Mouse (Mus musculus) spleen, adult 2 months (tissue): ENCODE results near the gene Glis3. TPM values are rescaled to one million over a fixed set of nuclear protein-coding genes. Genes with fewer than 3 reads are reported as not detected.

Source experiments
- DNase-seq, 2 experiments: peaks; one replicate each; pipeline versions ENCODE4 v3.0.0 to v3.0.0-alpha.2; 2012 to 2021; ENCODE audit warnings: low spot score in 2 of 2, low read depth in 1 of 2
- H3K27ac ChIP-seq: fragments of 200-500 bp; 2 replicates; pipeline ENCODE4 v1.5.1; 2012; ENCODE audit warnings: low read length, inconsistent platforms; ENCODE audit not compliant: insufficient read depth
- H3K27me3 ChIP-seq: fragments of 200-500 bp; 2 replicates; pipeline ENCODE4 v1.6.1; 2012; ENCODE audit warnings: mild to moderate bottlenecking, moderate library complexity, low read length, inconsistent platforms; ENCODE audit not compliant: control insufficient read depth, insufficient read depth
- H3K36me3 ChIP-seq: fragments of 200-500 bp; 2 replicates; pipeline ENCODE4 v1.6.1; 2012; ENCODE audit warnings: mild to moderate bottlenecking, low read length, inconsistent platforms; ENCODE audit not compliant: control insufficient read depth, insufficient read depth
- H3K4me1 ChIP-seq: fragments of 200-500 bp; 2 replicates; pipeline ENCODE4 v1.6.1; 2011; ENCODE audit warnings: inconsistent platforms; ENCODE audit not compliant: control insufficient read depth, insufficient read depth, insufficient read length
- H3K4me3 ChIP-seq: fragments of 200-500 bp; 2 replicates; pipeline ENCODE4 v1.5.1; 2011; ENCODE audit warnings: mild to moderate bottlenecking, inconsistent platforms; ENCODE audit not compliant: insufficient read depth, insufficient read length; ENCODE audit errors: extremely low read depth
- CTCF ChIP-seq: fragments of 200-500 bp; IDR thresholded peaks from 2 replicates; pipeline ENCODE4 v1.5.1; 2011; ENCODE audit warnings: mild to moderate bottlenecking, inconsistent platforms; ENCODE audit not compliant: insufficient read depth, insufficient read length, insufficient replicate concordance; ENCODE audit errors: extremely low read depth
- POLR2A ChIP-seq: fragments of 200-500 bp; IDR thresholded peaks from 2 replicates; pipeline ENCODE4 v1.6.1; 2011; ENCODE audit warnings: low read depth, low read length, inconsistent platforms
- WGBS: fragments of 180-500 bp; shearing (Covaris S2); methylation state at CpG from one replicate; pipeline ENCODE4 v1.1.7; 2018; 5-methylcytosine and 5-hydroxymethylcytosine counted together
- polyA plus RNA-seq: library from polyadenylated mRNA; depleted of rRNA; stranded (reverse); fragments of >200 nt; gene quantifications from 2 replicates; pipeline ENCODE4 v1.2.3, GENCODE M21; 2012

The Glis3 gene
- polyA plus RNA-seq, 1 experiment: 1.7 TPM

GRCm38 (mm10) chr19:28347080-28347825, 332.6 kb downstream of the Glis3 start:
- Histone ChIP-seq H3K4me1 (no peaks in the 10 kb centered on the region), H3K4me3 (no peak overlapping the region), H3K36me3 (no peaks in the 10 kb centered on the region), H3K27me3 (no peaks in the 10 kb centered on the region), H3K27ac (no peak overlapping the region)
- no peak for DNase-seq
- TF ChIP-seq POLR2A (no peak), CTCF (no peak)
- WGBS: 88% methylated on average over 13 of the region's 13 CpGs

GRCm38 (mm10) chr19:28343640-28344039, 336.2 kb downstream of the Glis3 start:
- 85% methylated on average over 7 of the region's 7 CpGs for WGBS
- no peak overlapping the region for H3K27ac ChIP-seq
- H3K4me1 ChIP-seq: no peaks in the 10 kb centered on the region
- no peak overlapping the region for H3K4me3 ChIP-seq
- no peaks in the 10 kb centered on the region for H3K27me3 ChIP-seq
- H3K36me3 ChIP-seq: no peaks in the 10 kb centered on the region
- TF ChIP-seq POLR2A (no peak), CTCF (no peak)
- DNase-seq: no peak

- TF ChIP-seq CTCF (no peak), POLR2A (no peak)
- WGBS: 78% methylated on average over 3 of the region's 3 CpGs
- no peak for DNase-seq
- no peaks in the 10 kb centered on the region for H3K36me3 ChIP-seq
- no peaks in the 10 kb centered on the region for H3K27me3 ChIP-seq
- no peak overlapping the region for H3K4me3 ChIP-seq
- no peak overlapping the region for H3K27ac ChIP-seq
- no peaks in the 10 kb centered on the region for H3K4me1 ChIP-seq
These were observed 342.3 kb downstream of the Glis3 start for GRCm38 (mm10) chr19:28337574-28337973.

- no peak overlapping the region for H3K27ac ChIP-seq
- no peaks in the 10 kb centered on the region for H3K4me1 ChIP-seq
- no peak overlapping the region for H3K4me3 ChIP-seq
- H3K27me3 ChIP-seq: no peaks in the 10 kb centered on the region
- TF ChIP-seq CTCF: no peak
- no peak for DNase-seq
- WGBS: 90% methylated on average over 4 of the region's 4 CpGs
- H3K36me3 ChIP-seq: no peaks in the 10 kb centered on the region
These were observed 343.0 kb downstream of the Glis3 start for GRCm38 (mm10) chr19:28336651-28337510.

- Histone ChIP-seq H3K27me3 (no peaks in the 10 kb centered on the region), H3K4me3 (no peak overlapping the region), H3K4me1 (no peaks in the 10 kb centered on the region), H3K36me3 (no peaks in the 10 kb centered on the region), H3K27ac (no peak overlapping the region)
- DNase-seq: no peak
- no peak for TF ChIP-seq CTCF
- TF ChIP-seq POLR2A: no peak
- 61% methylated on average over 8 of the region's 8 CpGs for WGBS
These were observed 344.0 kb downstream of the Glis3 start for GRCm38 (mm10) chr19:28335890-28336289.

- Histone ChIP-seq H3K4me1 (no peaks in the 10 kb centered on the region), H3K27me3 (no peaks in the 10 kb centered on the region), H3K27ac (no peak overlapping the region), H3K36me3 (no peaks in the 10 kb centered on the region), H3K4me3 (no peak overlapping the region)
- 82% methylated on average over 11 of the region's 11 CpGs for WGBS
- TF ChIP-seq POLR2A (no peak), CTCF (no peak)
- DNase-seq: no peak
These were observed 346.7 kb downstream of the Glis3 start for GRCm38 (mm10) chr19:28333007-28333766.
